Mouse (Mus musculus): ENCODE measurements around the gene Cmc1.
"Not testable (repeated sequence)": the region's sequence is repeated elsewhere in the genome, so short reads cannot be mapped to it uniquely, and the experiment has no call there.

Cmc1 gene

GRCm38 (mm10) chr9:118149407-118150402 is at the start of gene Cmc1:
Gene Cmc1, minus strand, starts transcription at chr9:118150177.
- peak; percentile 94 for DNase-seq

- no peak for DNase-seq
Measured at GRCm38 (mm10) chr9:118198557-118198956, 48.6 kb upstream of the Cmc1 start.

GRCm38 (mm10) chr9:118196661-118197390 is 46.8 kb upstream of the Cmc1 start:
- no peak for DNase-seq

- DNase-seq = no peak
Measured at GRCm38 (mm10) chr9:118193263-118193662, 43.3 kb upstream of the Cmc1 start.

GRCm38 (mm10) chr9:118191276-118191675 is 41.3 kb upstream of the Cmc1 start:
- DNase-seq = no peak

GRCm38 (mm10) chr9:118188374-118188773 is 38.4 kb upstream of the Cmc1 start:
- no peak for DNase-seq

GRCm38 (mm10) chr9:118187420-118187819 is 37.4 kb upstream of the Cmc1 start:
- no peak for DNase-seq

GRCm38 (mm10) chr9:118186776-118187175 is 36.8 kb upstream of the Cmc1 start:
- DNase-seq = no peak

GRCm38 (mm10) chr9:118179136-118180025 is 29.4 kb upstream of the Cmc1 start:
- no peak for DNase-seq

GRCm38 (mm10) chr9:118176687-118177086 is 26.7 kb upstream of the Cmc1 start:
- DNase-seq = no peak

GRCm38 (mm10) chr9:118175411-118175810 is 25.4 kb upstream of the Cmc1 start:
- DNase-seq = no peak

- no peak for DNase-seq
Measured at GRCm38 (mm10) chr9:118173086-118173485, 23.1 kb upstream of the Cmc1 start.

- DNase-seq = no peak
Measured at GRCm38 (mm10) chr9:118168544-118168943, 18.6 kb upstream of the Cmc1 start.

- no peak for DNase-seq
Measured at GRCm38 (mm10) chr9:118167606-118168005, 17.6 kb upstream of the Cmc1 start.

GRCm38 (mm10) chr9:118161536-118161935 is 11.6 kb upstream of the Cmc1 start:
- DNase-seq = no peak

GRCm38 (mm10) chr9:118159936-118160335 is 10.0 kb upstream of the Cmc1 start:
- DNase-seq = no peak

GRCm38 (mm10) chr9:118158201-118158600 is 8.2 kb upstream of the Cmc1 start:
- no peak for DNase-seq

- no peak for DNase-seq
Measured at GRCm38 (mm10) chr9:118157234-118157633, 7.3 kb upstream of the Cmc1 start.

GRCm38 (mm10) chr9:118154666-118155065 is 4.7 kb upstream of the Cmc1 start:
- DNase-seq = no peak

- no peak for DNase-seq
Measured at GRCm38 (mm10) chr9:118151221-118151507, 1.2 kb upstream of the Cmc1 start.

GRCm38 (mm10) chr9:118150429-118151220 is 648 bp upstream of the Cmc1 start:
- DNase-seq = no peak

- DNase-seq = not testable (repeated sequence)
Measured at GRCm38 (mm10) chr9:118140356-118140755, 9.6 kb downstream of the Cmc1 start.

Data from right cerebral cortex, postnatal 4 days (tissue).